Mouse (Mus musculus) bone marrow, adult 2 months (tissue): ENCODE results near the gene Pde9a.

ENCODE experiments used
- CTCF ChIP-seq: fragments of 200-500 bp; IDR thresholded peaks from 2 replicates; pipeline ENCODE4 v1.5.1; 2011; ENCODE audit warnings: low read length, control low read depth; ENCODE audit not compliant: control insufficient read depth, insufficient read depth
- POLR2A ChIP-seq: fragments of 200-500 bp; IDR thresholded peaks from 2 replicates; pipeline ENCODE4 v1.6.1; 2011; ENCODE audit warnings: low read depth, mild to moderate bottlenecking, control low read depth, low read length, borderline replicate concordance; ENCODE audit not compliant: control insufficient read depth

- peak; percentile 95 for TF ChIP-seq CTCF
- no peak for TF ChIP-seq POLR2A
These were observed 106.4 kb downstream of the Pde9a start for GRCm38 (mm10) chr17:31492416-31492815.
